Mouse (Mus musculus): ENCODE data around the gene Krcc1. TPM values are rescaled to one million over a fixed set of nuclear protein-coding genes. Genes with fewer than 3 reads are reported as not detected.

Krcc1 gene
- polyA plus RNA-seq, 1 experiment from 2014 or later: 52.2 TPM

Small RNAs within 50 kb of the gene (microRNA-seq; reads per million reads assigned to microRNA genes)
- gene Mir8112: 14.1 reads per million, percentile 32 among the genes with 10 or more reads in this experiment

Other genes with a start within 250 kb of the Krcc1 start
- 7.4 and 8.3 TPM in 2 replicates for gene Thnsl2, start 127.2 kb upstream of the Krcc1 start, polyA plus RNA-seq (2015; fragmentation: Nextera tagmentation; extraction: Ambion mirVana)
- 1.3 and 2.8 TPM in 2 replicates for gene Fabp1, start 71.8 kb upstream of the Krcc1 start, polyA plus RNA-seq (2015; fragmentation: Nextera tagmentation; extraction: Ambion mirVana)
- gene Smyd1, start 50.6 kb downstream of the Krcc1 start, polyA plus RNA-seq (2015; fragmentation: Nextera tagmentation; extraction: Ambion mirVana): 3.0 and 4.5 TPM in 2 replicates
- gene Cd8b1, start 51.1 kb downstream of the Krcc1 start, polyA plus RNA-seq (2015; fragmentation: Nextera tagmentation; extraction: Ambion mirVana): 0.18 and 1.6 TPM in 2 replicates
- 0.06 and 1.2 TPM in 2 replicates for gene Cd8a, start 101.8 kb downstream of the Krcc1 start, polyA plus RNA-seq (2015; fragmentation: Nextera tagmentation; extraction: Ambion mirVana)
- 14.1 and 15.6 TPM in 2 replicates for gene Rmnd5a, start 169.0 kb downstream of the Krcc1 start, polyA plus RNA-seq (2015; fragmentation: Nextera tagmentation; extraction: Ambion mirVana)
- gene Rnf103, start 222.2 kb downstream of the Krcc1 start, polyA plus RNA-seq (2015; fragmentation: Nextera tagmentation; extraction: Ambion mirVana): 15.7 and 15.8 TPM in 2 replicates

Data from lung, embryonic 15.5 days (tissue).